Mouse (Mus musculus): Measurements from ENCODE around the gene Slxl1. TPM values are rescaled to one million over a fixed set of nuclear protein-coding genes. Genes with fewer than 3 reads are reported as not detected.

Slxl1 gene
- not detected for polyA plus RNA-seq (2017; shearing (Covaris generic))

GRCm38 (mm10) chrX:55226576-55226975, at the start of gene Slxl1:
Gene Slxl1 (plus strand): TSS chrX:55226876.

Data from activated CD4-positive, CD25-positive, alpha-beta regulatory T cell (primary cell).